Mouse (Mus musculus): ENCODE measurements around the gene Akap13.

DNA sequence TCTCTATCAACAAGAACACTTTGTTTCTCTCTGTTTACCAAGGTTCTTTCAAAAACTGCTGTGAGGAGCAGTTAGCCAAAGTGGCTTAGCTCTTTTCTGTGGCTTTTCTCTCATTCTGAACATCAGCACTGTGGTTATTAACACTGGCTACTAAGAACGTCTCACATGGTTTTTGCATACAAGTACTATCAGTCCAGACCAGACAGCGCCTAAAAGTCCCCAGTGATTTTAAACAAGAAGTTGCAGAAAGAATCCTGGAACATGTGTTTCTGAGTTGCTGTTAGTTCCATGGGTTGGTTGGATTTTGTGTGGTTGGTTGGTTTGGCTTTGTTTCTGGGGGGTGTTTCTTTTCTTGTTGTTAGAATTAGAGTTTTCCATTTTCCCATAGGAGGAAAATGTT lies 257.5 kb downstream of the Akap13 start:
- TF ChIP-seq CTCF (IDR thresholded peaks at IDR 0.05), result no peak
- TF ChIP-seq POLR2A (IDR thresholded peaks at IDR 0.05; ENCODE audit: insufficient read depth, low read depth, low read length), result no peak
- TF ChIP-seq EP300 (IDR thresholded peaks at IDR 0.05; ENCODE audit: insufficient read depth, low read depth, low read length), result no peak

All from heart, adult 2 months (tissue).